Mouse (Mus musculus): ENCODE data around the gene Hmga1b. TPM values are rescaled to one million over a fixed set of nuclear protein-coding genes. Genes with fewer than 3 reads are reported as not detected.
A peak's percentile ranks its signal among the peaks of the same experiment; 100 is the strongest.
"Not testable (repeated sequence)": the region's sequence is repeated elsewhere in the genome, so short reads cannot be mapped to it uniquely, and the experiment has no call there.

Gene Hmga1b
- polyA plus RNA-seq, 1 experiment from 2014 or later = 9.3 TPM

DNA sequence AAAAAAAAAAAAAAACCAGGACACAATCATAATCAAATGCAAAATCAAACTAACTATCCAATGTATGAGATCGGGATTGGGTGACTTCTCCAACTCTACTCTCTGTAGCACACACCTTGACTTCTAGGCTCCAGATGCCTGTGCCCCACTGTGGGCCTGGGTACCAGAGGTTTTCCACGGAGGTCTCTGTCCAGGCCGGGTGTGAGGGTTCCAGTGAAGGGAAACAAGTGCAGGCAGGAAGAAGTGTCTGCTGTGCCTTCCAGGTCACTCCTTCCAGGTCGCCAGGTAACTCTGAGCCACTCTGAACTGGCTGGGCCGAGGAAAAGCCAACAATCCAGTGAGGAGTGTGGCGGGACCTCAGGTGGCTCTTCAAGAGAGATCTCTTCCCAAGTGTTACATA, 26.2 kb upstream of the Hmga1b start:
- 76% methylated on average over 6 of the region's 6 CpGs for WGBS
- Histone ChIP-seq H3K4me1 (peaks cover 3% of the 10 kb centered on the region; the same call in 1 of the 2 replicates), H3K4me2 (no peak overlapping the region), H3K4me3 (replicated peaks) (no peak overlapping the region), H3K27ac (no peak overlapping the region), H3K27me3 (replicated peaks) (no peaks in the 10 kb centered on the region), H3K9me3 (no peaks in the 10 kb centered on the region), H3K36me3 (no peaks in the 10 kb centered on the region), H3K9ac (no peak overlapping the region)
- ATAC-seq (ENCODE audit: insufficient read depth, low FRiP score, low read depth) = no peak

DNA sequence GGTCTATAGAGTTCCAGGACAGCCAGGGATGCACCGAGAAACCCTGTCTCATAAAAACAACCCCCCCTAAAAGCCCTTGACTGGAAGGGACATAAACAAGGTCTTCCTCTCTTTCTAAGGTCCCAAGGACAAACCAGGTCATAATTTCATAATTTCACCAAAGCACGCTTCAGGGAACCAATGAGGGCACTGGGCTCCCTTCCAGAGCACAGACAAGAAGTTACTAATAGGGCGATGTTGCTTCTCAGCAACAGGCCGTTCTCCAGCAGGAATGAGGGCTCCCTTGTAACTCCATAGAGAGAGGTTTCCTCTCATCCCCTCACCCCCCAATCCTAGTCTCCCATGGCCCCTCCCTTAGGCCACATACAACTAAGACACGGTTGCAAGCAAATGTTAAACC, 21.6 kb upstream of the Hmga1b start:
- ATAC-seq (ENCODE audit: insufficient read depth, low FRiP score, low read depth) = no peak

DNA sequence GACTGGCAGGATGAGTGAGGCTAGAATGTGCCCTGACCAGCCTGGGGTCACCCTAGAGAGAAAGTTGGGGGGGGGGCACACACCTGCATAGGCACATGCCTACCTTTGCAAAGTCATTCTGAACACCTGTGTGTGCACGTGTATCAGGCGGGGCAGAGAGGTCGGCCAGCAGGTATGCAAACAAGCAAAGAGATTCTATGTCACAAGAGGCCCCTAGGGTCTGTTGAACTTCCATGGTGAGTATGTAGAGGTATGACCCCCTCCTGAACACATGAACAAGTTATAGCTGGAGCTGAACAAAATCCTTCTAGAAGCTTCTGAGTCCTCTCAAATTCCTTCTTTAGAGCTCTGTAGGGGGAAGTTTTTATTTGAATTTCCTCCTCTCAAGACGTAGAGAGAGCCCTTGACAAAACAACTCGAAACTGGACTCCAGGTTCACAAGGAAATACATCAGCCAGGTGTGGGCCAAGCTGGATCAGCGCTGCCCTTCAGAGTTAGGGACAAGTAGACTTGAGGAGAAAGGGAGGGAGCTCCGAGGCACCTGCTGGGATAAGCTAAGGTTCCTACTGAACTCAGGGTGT, 18.4 kb upstream of the Hmga1b start:
- Histone ChIP-seq H3K27me3 (replicated peaks) (no peaks in the 10 kb centered on the region), H3K36me3 (no peaks in the 10 kb centered on the region), H3K9me3 (no peaks in the 10 kb centered on the region), H3K4me1 (no peaks in the 10 kb centered on the region), H3K9ac (no peak overlapping the region), H3K4me3 (replicated peaks) (no peak overlapping the region), H3K4me2 (no peak overlapping the region), H3K27ac (peak overlapping the region; percentile 26; the same call in 1 of the 2 replicates)
- peak; percentile 43; the same call in 1 of the 2 replicates for ATAC-seq (ENCODE audit: insufficient read depth, low FRiP score, low read depth)
- 64% methylated on average over 7 of the region's 7 CpGs for WGBS

More for the DNA sequence above, 21.6 kb upstream of the Hmga1b start:
- 85% methylated on average over 5 of the region's 5 CpGs for WGBS
- H3K4me1 ChIP-seq = no peaks in the 10 kb centered on the region
- H3K27me3 ChIP-seq (replicated peaks) = no peaks in the 10 kb centered on the region
- H3K4me2 ChIP-seq = no peak overlapping the region
- no peak overlapping the region for H3K27ac ChIP-seq
- no peak overlapping the region for H3K9ac ChIP-seq
- H3K4me3 ChIP-seq (replicated peaks) = no peak overlapping the region
- no peaks in the 10 kb centered on the region for H3K36me3 ChIP-seq
- H3K9me3 ChIP-seq = no peaks in the 10 kb centered on the region

DNA sequence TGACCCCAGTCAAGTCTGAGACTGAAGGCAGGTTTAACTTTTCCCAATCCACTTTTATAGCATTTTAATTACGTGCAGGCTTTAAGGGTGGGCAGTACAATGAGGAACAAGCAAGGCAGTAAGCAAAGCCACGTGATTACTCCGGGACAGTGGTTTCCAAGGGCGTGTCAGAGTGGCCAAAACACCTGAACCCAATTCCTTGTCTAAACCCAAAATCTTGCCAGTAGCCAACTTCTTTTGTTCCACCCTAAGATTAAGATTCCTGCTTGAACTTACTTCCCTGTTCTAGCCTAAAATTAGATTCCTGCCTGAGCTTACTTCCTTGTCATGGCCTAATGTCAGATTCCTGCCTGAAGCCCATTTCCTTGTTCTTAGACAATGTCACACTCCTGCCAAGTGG, 14.6 kb upstream of the Hmga1b start:
- 0 out of 2 replicates have a peak overlapping the region, but pooled peaks have one; percentile 16 for H3K27ac ChIP-seq
- no peaks in the 10 kb centered on the region for H3K9me3 ChIP-seq
- H3K27me3 ChIP-seq (replicated peaks) = no peaks in the 10 kb centered on the region
- ATAC-seq (ENCODE audit: insufficient read depth, low FRiP score, low read depth) = no peak
- no peaks in the 10 kb centered on the region for H3K36me3 ChIP-seq
- H3K4me1 ChIP-seq = no peaks in the 10 kb centered on the region
- H3K4me2 ChIP-seq = no peak overlapping the region
- WGBS = 61% methylated on average over 4 of the region's 4 CpGs
- H3K9ac ChIP-seq = no peak overlapping the region
- no peak overlapping the region for H3K4me3 ChIP-seq (replicated peaks)

DNA sequence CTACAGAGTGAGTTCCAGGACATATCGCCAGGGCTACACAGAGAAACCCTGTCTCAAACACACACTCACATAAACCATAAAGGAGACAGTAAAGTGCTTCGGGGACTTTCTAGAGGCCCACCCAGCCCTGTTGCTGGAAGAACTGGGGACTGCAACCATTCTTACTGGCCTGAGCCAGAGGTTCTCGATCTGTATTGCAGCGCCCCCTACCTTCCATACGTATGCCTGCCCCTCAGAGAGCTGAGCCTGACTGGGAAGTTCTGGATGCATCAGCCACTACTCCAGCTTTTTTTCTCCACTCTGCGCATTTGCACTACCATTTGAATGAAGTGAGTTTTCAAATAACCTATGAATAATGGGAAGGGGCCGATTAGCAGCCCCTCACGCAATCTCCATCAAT, 13.2 kb upstream of the Hmga1b start:
- H3K9me3 ChIP-seq = no peaks in the 10 kb centered on the region
- no peak for ATAC-seq (ENCODE audit: insufficient read depth, low FRiP score, low read depth)
- no peak overlapping the region for H3K4me2 ChIP-seq
- no peak overlapping the region for H3K27ac ChIP-seq
- H3K36me3 ChIP-seq = no peaks in the 10 kb centered on the region
- H3K9ac ChIP-seq = no peak overlapping the region
- no peaks in the 10 kb centered on the region for H3K4me1 ChIP-seq
- 63% methylated on average over 8 of the region's 8 CpGs for WGBS
- no peaks in the 10 kb centered on the region for H3K27me3 ChIP-seq (replicated peaks)
- H3K4me3 ChIP-seq (replicated peaks) = no peak overlapping the region

DNA sequence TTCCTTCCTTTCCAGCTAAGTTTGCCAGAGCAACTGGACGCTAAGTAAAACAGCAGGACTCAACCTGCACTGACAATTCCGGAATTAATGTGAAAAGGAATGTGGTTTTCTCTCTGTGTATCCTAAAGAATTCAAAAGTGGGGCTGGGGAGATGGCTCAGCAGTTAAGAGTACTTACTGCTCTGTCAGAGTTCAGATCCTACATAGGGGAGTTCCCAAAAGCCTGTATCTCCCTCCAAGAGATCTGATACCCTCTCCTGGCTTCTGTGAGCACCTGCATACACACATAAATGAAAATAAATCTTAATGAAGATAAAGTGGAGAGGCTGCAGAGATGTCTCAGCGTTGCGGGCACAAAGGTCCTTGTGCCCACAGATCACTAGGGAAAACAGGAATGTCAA, 11.0 kb upstream of the Hmga1b start:
- Histone ChIP-seq H3K36me3 (no peaks in the 10 kb centered on the region), H3K4me1 (no peaks in the 10 kb centered on the region), H3K27me3 (replicated peaks) (no peaks in the 10 kb centered on the region), H3K9me3 (no peaks in the 10 kb centered on the region), H3K9ac (no peak overlapping the region), H3K4me2 (no peak overlapping the region), H3K27ac (no peak overlapping the region), H3K4me3 (replicated peaks) (no peak overlapping the region)
- 60% methylated on average over 4 of the region's 4 CpGs for WGBS
- no peak for ATAC-seq (ENCODE audit: insufficient read depth, low FRiP score, low read depth)

DNA sequence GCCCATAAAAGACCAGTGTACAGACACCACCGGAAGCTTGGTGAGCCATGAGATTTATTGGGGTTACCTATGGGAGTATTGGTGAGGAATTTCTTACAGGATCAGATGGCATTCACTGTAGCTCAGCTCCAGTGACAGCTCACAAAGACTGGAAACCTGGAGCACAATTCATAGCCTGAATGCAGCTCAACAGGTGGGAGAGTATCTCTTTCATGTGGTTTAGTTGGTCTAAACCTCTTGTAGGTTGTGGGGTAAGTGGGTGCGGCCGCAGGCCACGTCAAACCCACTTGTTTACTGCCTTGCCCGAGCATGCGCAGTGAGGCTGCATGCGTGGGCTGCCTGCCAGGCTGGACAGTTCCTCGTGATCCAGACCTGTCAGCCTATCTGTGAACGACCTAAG, 2.4 kb upstream of the Hmga1b start:
- Histone ChIP-seq H3K36me3 (no peaks in the 10 kb centered on the region), H3K27me3 (replicated peaks) (no peaks in the 10 kb centered on the region), H3K9ac (no peak overlapping the region), H3K27ac (no peak overlapping the region), H3K4me2 (no peak overlapping the region), H3K9me3 (no peaks in the 10 kb centered on the region), H3K4me3 (replicated peaks) (no peak overlapping the region), H3K4me1 (no peaks in the 10 kb centered on the region)
- WGBS = 86% methylated on average over 9 of the region's 9 CpGs
- ATAC-seq (ENCODE audit: insufficient read depth, low FRiP score, low read depth) = no peak

DNA sequence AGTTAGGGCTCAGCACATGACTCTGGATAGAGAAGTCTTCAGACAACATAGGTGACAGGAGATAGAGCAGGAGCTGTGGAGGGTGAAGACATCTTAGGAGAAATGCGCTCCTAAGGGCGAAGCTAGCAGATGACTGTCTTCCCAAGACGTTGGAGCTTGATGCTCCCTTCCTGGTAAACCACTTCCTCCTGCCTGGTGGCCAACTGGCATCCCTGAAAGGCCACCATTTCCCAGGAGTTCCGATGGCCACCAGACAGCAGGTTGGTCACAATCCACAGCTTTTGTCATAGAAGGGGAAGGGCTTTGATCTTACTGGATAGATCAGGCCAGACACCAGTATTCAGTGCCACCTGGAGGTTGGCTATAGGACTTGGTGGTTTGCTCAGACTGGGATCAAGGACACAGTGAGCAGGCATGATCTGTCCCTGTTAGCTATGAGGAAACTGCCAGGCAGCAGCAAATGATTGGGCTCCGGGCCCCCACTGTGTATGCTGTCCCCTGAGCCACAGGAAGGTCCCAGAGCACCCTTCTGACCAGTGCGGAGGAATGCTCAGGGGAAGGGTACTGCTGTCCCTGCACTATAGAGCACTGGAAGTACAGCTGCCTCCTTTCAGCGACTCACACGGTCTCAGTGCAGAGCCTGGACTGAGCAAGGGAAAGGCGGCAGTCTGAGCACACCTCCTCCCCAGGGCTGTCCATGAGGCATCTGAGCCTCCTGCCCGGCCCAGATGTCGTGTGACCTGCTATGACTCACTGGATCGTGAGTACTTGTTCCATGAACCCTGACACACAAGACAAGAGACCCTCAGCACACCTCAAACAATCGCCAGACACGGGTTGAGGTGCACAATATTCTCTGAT, 553 bp upstream of the Hmga1b start:
- H3K36me3 ChIP-seq = no peaks in the 10 kb centered on the region
- no peaks in the 10 kb centered on the region for H3K4me1 ChIP-seq
- 60% methylated on average over 14 of the region's 14 CpGs for WGBS
- H3K27me3 ChIP-seq (replicated peaks) = no peaks in the 10 kb centered on the region
- H3K4me2 ChIP-seq = no peak overlapping the region
- H3K9ac ChIP-seq = no peak overlapping the region
- no peaks in the 10 kb centered on the region for H3K9me3 ChIP-seq
- peak overlapping the region; percentile 41 for H3K27ac ChIP-seq
- peak; percentile 33; the same call in 1 of the 2 replicates for ATAC-seq (ENCODE audit: insufficient read depth, low FRiP score, low read depth)
- H3K4me3 ChIP-seq (replicated peaks) = no peak overlapping the region

DNA sequence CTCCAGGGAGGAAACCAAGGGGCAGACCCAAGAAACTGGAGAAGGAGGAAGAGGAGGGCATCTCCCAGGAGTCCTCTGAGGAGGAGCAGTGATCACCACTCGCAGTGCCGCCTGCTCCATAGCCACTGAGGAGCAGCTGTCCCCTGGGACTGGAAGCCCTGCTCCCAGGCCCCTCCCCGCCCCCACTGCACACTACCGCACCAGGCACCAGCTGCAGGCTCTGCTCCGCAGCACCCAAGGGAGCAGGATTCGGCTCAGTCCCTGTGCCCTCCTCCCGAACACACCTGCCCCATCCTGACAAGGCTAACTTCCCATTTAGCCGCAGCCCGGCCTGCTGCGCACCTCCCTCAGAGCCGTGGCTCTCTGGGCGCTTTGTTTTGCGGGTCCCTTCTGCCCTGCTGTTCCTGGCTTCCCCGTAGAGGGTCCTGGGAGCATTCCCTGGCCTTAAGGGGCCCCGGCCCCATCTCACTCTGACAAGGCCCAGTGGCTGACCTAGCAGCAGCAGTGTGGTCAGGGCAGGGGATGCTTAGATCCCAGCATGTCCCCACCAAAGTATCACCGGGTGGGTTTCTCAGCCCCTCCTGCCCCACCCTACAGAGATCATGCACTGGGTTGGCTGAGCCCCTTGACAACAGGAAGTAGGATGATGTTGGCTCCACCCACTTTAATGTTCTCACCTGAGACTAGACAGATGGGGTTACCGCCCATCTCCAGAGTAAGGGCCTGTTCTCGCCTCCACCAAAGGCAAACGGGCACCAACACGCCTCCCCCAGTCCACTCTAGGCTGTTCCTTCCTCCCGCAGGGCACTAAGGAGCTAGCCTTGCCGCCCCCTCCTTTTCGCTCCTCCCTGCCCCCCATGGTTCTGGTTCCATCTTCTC, 766 bp downstream of the Hmga1b start:
- H3K9ac ChIP-seq; H3K4me2 ChIP-seq; H3K27me3 ChIP-seq (replicated peaks); H3K27ac ChIP-seq; H3K36me3 ChIP-seq; H3K9me3 ChIP-seq; H3K4me1 ChIP-seq; H3K4me3 ChIP-seq (replicated peaks): not testable (repeated sequence)
- ATAC-seq (ENCODE audit: insufficient read depth, low FRiP score, low read depth) = peak; percentile 43; the same call in 1 of the 2 replicates
- 0% methylated on average over 3 of the region's 23 CpGs for WGBS

DNA sequence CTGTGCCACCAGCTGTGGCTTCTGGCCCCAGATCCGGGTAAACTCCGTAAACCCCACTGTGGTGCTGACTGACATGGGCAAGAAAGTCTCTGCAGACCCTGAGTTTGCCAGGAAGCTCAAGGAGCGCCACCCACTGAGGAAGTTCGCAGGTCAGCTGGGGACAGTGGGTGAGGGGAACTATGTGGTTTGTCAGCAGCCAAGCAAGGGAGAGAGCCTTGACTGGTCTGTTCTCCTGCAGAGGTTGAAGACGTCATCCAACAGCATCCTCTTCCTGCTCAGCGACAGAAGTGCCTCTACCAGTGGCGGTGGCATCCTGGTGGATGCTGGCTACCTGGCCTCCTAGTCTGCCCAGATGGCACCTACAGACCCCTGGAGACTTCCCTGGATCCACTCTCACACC, 4.4 kb downstream of the Hmga1b start:
- H3K36me3 ChIP-seq; H3K4me1 ChIP-seq; H3K9me3 ChIP-seq; H3K9ac ChIP-seq; H3K4me3 ChIP-seq (replicated peaks); ATAC-seq (ENCODE audit: insufficient read depth, low FRiP score, low read depth); H3K27me3 ChIP-seq (replicated peaks); H3K4me2 ChIP-seq; H3K27ac ChIP-seq: not testable (repeated sequence)
- 63% methylated on average over 5 of the region's 7 CpGs for WGBS

DNA sequence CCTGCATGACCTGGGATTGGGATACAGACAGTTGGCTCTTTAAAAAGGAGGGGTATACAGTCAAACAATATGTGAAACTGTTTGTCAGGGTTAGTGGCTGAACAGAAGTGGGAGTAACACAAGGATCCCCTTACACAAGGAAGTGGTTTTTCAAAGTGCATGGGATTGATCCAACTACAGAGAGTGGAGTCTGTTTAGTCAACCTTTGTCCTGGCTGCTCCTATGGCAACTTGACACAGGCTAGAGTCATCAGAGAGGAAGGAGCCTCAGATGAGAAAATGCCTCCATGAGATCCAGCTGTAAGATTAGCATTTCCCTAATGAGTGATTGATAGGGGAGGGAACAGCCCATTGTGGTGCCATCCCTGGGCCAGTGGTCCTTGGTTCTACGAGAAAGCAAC, 5.6 kb downstream of the Hmga1b start:
- 64% methylated on average over 1 of the region's 1 CpGs for WGBS
- ATAC-seq (ENCODE audit: insufficient read depth, low FRiP score, low read depth) = peak; percentile 50
- Histone ChIP-seq H3K27me3 (replicated peaks) (no peaks in the 10 kb centered on the region), H3K4me2 (no peak overlapping the region), H3K4me1 (no peaks in the 10 kb centered on the region), H3K27ac (no peak overlapping the region; the same call in 1 of the 2 replicates), H3K4me3 (replicated peaks) (no peak overlapping the region), H3K9ac (no peak overlapping the region), H3K9me3 (no peaks in the 10 kb centered on the region), H3K36me3 (no peaks in the 10 kb centered on the region)

DNA sequence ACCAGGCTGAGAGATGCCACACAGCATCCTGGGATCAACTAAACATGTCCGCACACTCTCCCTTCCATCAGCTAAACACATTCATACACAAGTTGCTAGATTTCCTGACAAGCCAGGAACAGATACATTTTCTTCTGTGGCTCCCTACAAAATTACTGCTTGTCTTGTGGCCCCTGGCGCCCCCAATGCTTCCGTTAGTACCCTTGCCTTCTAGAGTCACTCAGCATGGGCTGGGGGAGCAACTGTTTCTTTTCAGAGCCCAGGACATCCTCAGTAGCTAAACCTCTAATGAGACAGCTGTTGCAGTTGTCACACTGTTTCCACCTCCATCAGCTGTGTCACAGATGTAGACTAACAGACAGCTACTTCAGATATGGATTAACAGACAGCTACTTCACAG, 10.2 kb downstream of the Hmga1b start:
- 71% methylated on average over 3 of the region's 3 CpGs for WGBS
- Histone ChIP-seq H3K27ac (no peak overlapping the region), H3K9me3 (no peaks in the 10 kb centered on the region), H3K36me3 (no peaks in the 10 kb centered on the region), H3K4me3 (replicated peaks) (no peak overlapping the region), H3K27me3 (replicated peaks) (no peaks in the 10 kb centered on the region), H3K9ac (no peak overlapping the region), H3K4me1 (no peaks in the 10 kb centered on the region), H3K4me2 (no peak overlapping the region)
- no peak for ATAC-seq (ENCODE audit: insufficient read depth, low FRiP score, low read depth)
